Mouse (Mus musculus) embryonic facial prominence, embryonic 11.5 days (tissue): ENCODE results near the gene Cd3eap. TPM values are rescaled to one million over a fixed set of nuclear protein-coding genes. Genes with fewer than 3 reads are reported as not detected.

Experiments used
- ATAC-seq: fragments of 200-750 bp; cut with Nextera tagmentation; replicated peaks from 2 replicates; pipeline ENCODE4 v1.8.0; 2017; ENCODE audit warnings: low read depth; ENCODE audit not compliant: insufficient number of reproducible peaks, low FRiP score, low TSS enrichment
- DNase-seq: peaks from one replicate; pipeline ENCODE4 v3.0.0-alpha.2; 2015; ENCODE audit warnings: low spot score
- H3K27ac ChIP-seq: fragments of 300-500 bp; sonication (generic); replicated peaks from 2 replicates; pipeline ENCODE4 v1.5.1; 2014; ENCODE audit warnings: mild to moderate bottlenecking, low read depth, low read length, control low read depth
- H3K27me3 ChIP-seq: fragments of 300-500 bp; sonication (generic); 2 replicates; pipeline ENCODE4 v1.6.1; 2014; ENCODE audit warnings: mild to moderate bottlenecking, low read length, moderate library complexity, mixed read lengths; ENCODE audit not compliant: control insufficient read depth, insufficient read depth
- H3K36me3 ChIP-seq: fragments of 300-500 bp; sonication (generic); replicated peaks from 2 replicates; pipeline ENCODE4 v1.6.1; 2014; ENCODE audit warnings: low read depth, mild to moderate bottlenecking, low read length, moderate library complexity, mixed read lengths; ENCODE audit not compliant: control insufficient read depth, insufficient read depth
- H3K4me1 ChIP-seq: fragments of 300-500 bp; sonication (generic); 2 replicates; pipeline ENCODE4 v1.6.1; 2014; ENCODE audit warnings: low read length, mixed read lengths; ENCODE audit not compliant: control insufficient read depth, insufficient read depth
- H3K4me2 ChIP-seq: fragments of 300-500 bp; sonication (generic); 2 replicates; pipeline ENCODE4 v1.6.1; 2014; ENCODE audit warnings: low read depth, mild to moderate bottlenecking, control low read depth, low read length, moderate library complexity
- H3K4me3 ChIP-seq: fragments of 300-500 bp; sonication (generic); 2 replicates; pipeline ENCODE4 v1.5.1; 2014; ENCODE audit warnings: low read depth, low read length, control low read depth
- H3K9ac ChIP-seq: fragments of 300-500 bp; sonication (generic); replicated peaks from 2 replicates; pipeline ENCODE4 v1.6.1; 2014; ENCODE audit warnings: mild to moderate bottlenecking, control low read depth, low read length
- H3K9me3 ChIP-seq: fragments of 300-500 bp; sonication (generic); replicated peaks from 2 replicates; pipeline ENCODE4 v1.6.1; 2016; ENCODE audit warnings: mild to moderate bottlenecking, low read length, inconsistent platforms, mixed read lengths; ENCODE audit not compliant: control insufficient read depth
- WGBS: fragments of 180-500 bp; shearing (Covaris S2); extraction: QIAGEN DNeasy Blood & Tissue Kit; methylation state at CpG from one replicate; pipeline ENCODE4 v1.1.7; 2014; 5-methylcytosine and 5-hydroxymethylcytosine counted together
- polyA plus RNA-seq: library from polyadenylated mRNA; unstranded; fragments of >200 nt; fragmentation: Nextera tagmentation; extraction: Ambion mirVana; gene quantifications from 2 replicates; pipeline ENCODE4 v1.2.1, GENCODE M21; 2014

Gene Cd3eap
- polyA plus RNA-seq, 1 experiment from 2014 or later = 20.1 TPM

DNA sequence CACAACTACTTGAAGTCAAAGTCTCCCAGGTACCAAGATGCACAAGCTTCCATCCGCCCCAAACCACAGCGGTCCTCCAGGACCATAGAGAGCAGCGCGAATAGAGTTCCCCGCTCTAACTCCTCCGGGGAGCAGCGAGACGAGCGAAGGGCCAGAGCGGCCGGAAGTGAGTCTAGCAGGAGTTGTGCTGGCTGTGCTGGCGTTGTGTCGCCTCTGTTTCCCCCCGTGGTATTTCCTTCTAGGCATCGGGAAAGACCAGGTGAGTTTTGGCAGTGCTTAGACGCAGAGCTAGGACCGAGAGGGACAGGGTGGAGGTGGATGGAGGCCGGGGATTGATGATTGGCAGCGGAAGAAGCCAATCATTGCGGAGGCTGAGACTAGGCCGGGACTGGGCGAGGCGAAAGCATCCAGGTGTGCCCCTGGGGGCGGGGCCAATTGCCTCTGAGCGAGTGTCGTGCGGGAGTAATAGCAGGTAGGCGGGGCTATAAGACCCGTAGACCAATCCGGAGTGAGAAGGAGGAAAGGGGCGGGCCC is 14.3 kb downstream of the Cd3eap start:
- peak; percentile 90 for ATAC-seq
- Histone ChIP-seq H3K27me3 (peaks cover 2% of the 10 kb centered on the region; the same call in 1 of the 2 replicates), H3K27ac (peak overlapping the region; percentile 78), H3K9ac (peak overlapping the region; percentile 74), H3K4me3 (peak overlapping the region; percentile 67), H3K4me1 (no peaks in the 10 kb centered on the region; the same call in 1 of the 2 replicates), H3K36me3 (no peaks in the 10 kb centered on the region), H3K4me2 (peak overlapping the region; percentile 60), H3K9me3 (no peaks in the 10 kb centered on the region)
- under 1% methylated on average over 31 of the region's 31 CpGs for WGBS
- peak; percentile 99 for DNase-seq

- DNase-seq = no peak
- Histone ChIP-seq H3K36me3 (no peaks in the 10 kb centered on the region), H3K4me2 (peak within 1 kb of the TSS; percentile 60), H3K9me3 (no peaks in the 10 kb centered on the region), H3K27me3 (peaks cover 2% of the 10 kb centered on the region; the same call in 1 of the 2 replicates), H3K4me1 (no peaks in the 10 kb centered on the region; the same call in 1 of the 2 replicates), H3K9ac (peak within 1 kb of the TSS; percentile 74), H3K4me3 (peak within 1 kb of the TSS; percentile 67), H3K27ac (peak within 1 kb of the TSS; percentile 78)
- ATAC-seq = no peak
- WGBS = 27% methylated on average over 12 of the region's 12 CpGs
Measured at GRCm38 (mm10) chr7:19344237-19344847, 14.9 kb downstream of the Cd3eap start, which contains the start of gene Ercc1. Gene Ercc1 (plus strand): TSS chr7:19344778.

- Histone ChIP-seq H3K4me1 (no peaks in the 10 kb centered on the region; the same call in 1 of the 2 replicates), H3K27ac (no peak overlapping the region), H3K36me3 (no peaks in the 10 kb centered on the region), H3K9me3 (no peaks in the 10 kb centered on the region), H3K4me2 (0 out of 2 replicates have a peak overlapping the region, but pooled peaks have one; percentile 5), H3K4me3 (no peak overlapping the region), H3K27me3 (peaks cover 2% of the 10 kb centered on the region; the same call in 1 of the 2 replicates), H3K9ac (no peak overlapping the region)
- WGBS = 2% methylated on average over 11 of the region's 11 CpGs
- ATAC-seq (no peak), DNase-seq (peak; percentile 89)
Measured at GRCm38 (mm10) chr7:19343210-19343808, 16.0 kb downstream of the Cd3eap start.

DNA sequence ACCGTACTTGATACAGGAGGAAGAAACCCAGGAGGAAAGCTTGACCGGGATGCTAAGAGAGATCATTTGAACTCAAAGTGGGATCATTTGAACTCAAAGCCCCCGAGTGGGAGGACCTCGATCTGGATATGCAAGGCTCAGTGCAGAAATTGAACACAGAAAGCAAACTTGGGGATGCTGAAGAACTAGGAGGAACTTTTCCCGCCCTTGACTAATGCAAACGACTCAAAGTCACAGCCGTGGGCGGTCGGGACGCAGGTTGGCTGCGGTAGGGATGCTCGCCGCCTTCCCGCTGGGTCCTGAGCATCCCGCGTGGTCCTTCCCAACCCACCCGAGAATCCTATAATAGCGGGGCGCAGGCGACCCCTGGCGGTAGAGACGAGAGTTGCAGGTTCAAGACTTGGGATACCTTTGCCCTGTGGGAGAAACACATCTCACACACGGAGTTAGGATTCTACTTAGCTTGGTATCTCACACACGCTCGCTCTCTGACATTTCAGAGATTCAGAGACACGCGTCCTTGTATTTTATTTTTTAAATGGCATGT is 16.7 kb downstream of the Cd3eap start:
- no peak overlapping the region for H3K27ac ChIP-seq
- H3K27me3 ChIP-seq = peaks cover 2% of the 10 kb centered on the region; the same call in 1 of the 2 replicates
- no peak overlapping the region; the same call in 1 of the 2 replicates for H3K9ac ChIP-seq
- peak overlapping the region; percentile 93 for H3K4me2 ChIP-seq
- whole genome bisulfite sequencing = under 1% methylated on average over 27 of the region's 27 CpGs
- ATAC-seq (no peak), DNase-seq (peak; percentile 92)
- peak overlapping the region; percentile 47 for H3K4me3 ChIP-seq
- H3K9me3 ChIP-seq = no peaks in the 10 kb centered on the region
- H3K4me1 ChIP-seq = no peaks in the 10 kb centered on the region; the same call in 1 of the 2 replicates
- no peaks in the 10 kb centered on the region for H3K36me3 ChIP-seq

- under 1% methylated on average over 41 of the region's 41 CpGs for WGBS
- peak overlapping the region; percentile 93 for H3K4me2 ChIP-seq
- H3K36me3 ChIP-seq = no peaks in the 10 kb centered on the region
- no peaks in the 10 kb centered on the region for H3K9me3 ChIP-seq
- H3K27me3 ChIP-seq = peaks cover 2% of the 10 kb centered on the region; the same call in 1 of the 2 replicates
- H3K27ac ChIP-seq = no peak overlapping the region
- no peak for ATAC-seq
- peak overlapping the region; percentile 47 for H3K4me3 ChIP-seq
- H3K4me1 ChIP-seq = no peaks in the 10 kb centered on the region; the same call in 1 of the 2 replicates
- peak overlapping the region; percentile 61 for H3K9ac ChIP-seq
- DNase-seq = no peak
Measured at GRCm38 (mm10) chr7:19341761-19342409, 17.4 kb downstream of the Cd3eap start.

DNA sequence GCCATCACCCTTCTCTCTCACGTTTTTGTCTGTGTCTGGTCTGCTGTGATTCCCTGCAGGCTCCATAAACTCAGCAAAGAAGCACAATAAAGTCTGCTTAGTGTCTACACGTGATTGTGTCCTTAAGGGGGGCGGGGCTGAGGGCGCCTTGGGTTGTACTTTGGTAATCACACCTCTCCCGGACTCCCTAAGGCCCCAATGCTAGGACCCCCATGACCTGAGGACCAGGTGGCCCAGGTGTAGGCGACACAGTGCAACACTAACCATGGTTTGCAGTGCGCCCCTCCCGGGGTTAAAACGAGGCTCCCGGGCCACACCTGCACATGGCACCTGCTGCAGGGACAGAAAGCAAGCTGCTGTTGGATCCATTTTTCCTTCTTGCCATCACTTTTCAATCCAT is 18.0 kb downstream of the Cd3eap start:
- no peak for DNase-seq
- H3K4me1 ChIP-seq = no peaks in the 10 kb centered on the region; the same call in 1 of the 2 replicates
- no peak overlapping the region for H3K27ac ChIP-seq
- H3K4me3 ChIP-seq = no peak overlapping the region
- H3K27me3 ChIP-seq = peaks cover 2% of the 10 kb centered on the region; the same call in 1 of the 2 replicates
- no peaks in the 10 kb centered on the region for H3K9me3 ChIP-seq
- no peak overlapping the region for H3K9ac ChIP-seq
- H3K4me2 ChIP-seq = peak overlapping the region; percentile 93; the same call in 1 of the 2 replicates
- 28% methylated on average over 10 of the region's 10 CpGs for WGBS
- H3K36me3 ChIP-seq = no peaks in the 10 kb centered on the region
- ATAC-seq = no peak

DNA sequence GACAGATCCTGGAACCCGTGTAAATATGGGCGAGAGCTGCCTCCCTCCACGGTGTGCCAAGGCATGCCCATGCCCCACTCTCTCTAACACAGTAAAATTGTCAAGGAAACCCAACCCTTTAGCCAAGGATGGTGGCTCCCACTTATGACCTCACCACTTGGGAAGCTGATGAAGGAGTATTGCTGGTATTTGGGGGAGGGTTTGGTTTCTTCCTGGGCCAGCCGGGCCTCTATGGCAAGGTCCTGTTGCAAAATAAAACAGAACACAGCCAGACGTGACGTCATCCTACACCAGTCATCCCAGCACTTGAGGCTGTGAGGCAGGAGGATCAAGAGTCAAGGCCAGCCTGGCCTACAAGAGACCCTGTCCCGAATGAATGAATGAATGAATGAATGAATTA is 20.7 kb downstream of the Cd3eap start:
- no peak overlapping the region for H3K27ac ChIP-seq
- DNase-seq (no peak), ATAC-seq (no peak)
- H3K9me3 ChIP-seq = no peaks in the 10 kb centered on the region
- H3K4me1 ChIP-seq = no peaks in the 10 kb centered on the region; the same call in 1 of the 2 replicates
- H3K4me2 ChIP-seq = no peak overlapping the region
- peaks cover 2% of the 10 kb centered on the region; the same call in 1 of the 2 replicates for H3K27me3 ChIP-seq
- H3K9ac ChIP-seq = no peak overlapping the region
- no peak overlapping the region for H3K4me3 ChIP-seq
- no peaks in the 10 kb centered on the region for H3K36me3 ChIP-seq
- WGBS = 65% methylated on average over 7 of the region's 7 CpGs
